Mouse (Mus musculus) MEL (cell line): Measurements from ENCODE around the gene Pip5k1b. TPM values are rescaled to one million over a fixed set of nuclear protein-coding genes. Genes with fewer than 3 reads are reported as not detected.

Experiments used
- DNase-seq: peaks from one replicate; pipeline ENCODE4 v3.0.0; 2011; ENCODE audit warnings: low read depth, low spot score
- H3K27ac ChIP-seq: 2 replicates; pipeline ENCODE4 v1.5.1; 2012; ENCODE audit warnings: low read depth, mild to moderate bottlenecking, control low read depth, low read length, moderate library complexity; ENCODE audit not compliant: control insufficient read depth
- H3K27me3 ChIP-seq, 2 experiments: fragments of 150-350 bp in 1 of 2; sonication (generic) in 1 of 2; 2 replicates each; pipeline ENCODE4 v1.6.1; 2012; ENCODE audit warnings: low read length in 2 of 2, mild to moderate bottlenecking in 2 of 2, improper control_type of control experiment in 1 of 2, moderate library complexity in 1 of 2; ENCODE audit not compliant: insufficient read depth in 2 of 2, control insufficient read depth in 1 of 2
- H3K36me3 ChIP-seq, 2 experiments: 2 replicates each; pipeline ENCODE4 v1.6.1; 2012 to 2014; ENCODE audit warnings: low read length in 2 of 2, improper control_type of control experiment in 1 of 2, inconsistent platforms in 1 of 2, mild to moderate bottlenecking in 1 of 2; ENCODE audit not compliant: insufficient read depth in 2 of 2, control insufficient read depth in 1 of 2
- H3K4me1 ChIP-seq, 2 experiments: fragments of 150-350 bp in 1 of 2; sonication (generic) in 1 of 2; 2 replicates each; pipeline ENCODE4 v1.6.1; 2012; ENCODE audit warnings: low read length in 2 of 2, improper control_type of control experiment in 1 of 2, mild to moderate bottlenecking in 1 of 2; ENCODE audit not compliant: insufficient read depth in 2 of 2, control insufficient read depth in 1 of 2
- H3K4me3 ChIP-seq, 2 experiments: fragments of 150-350 bp in 1 of 2; sonication (generic) in 1 of 2; 2 replicates each; pipeline ENCODE4 v1.5.1; 2012; ENCODE audit warnings: low read depth in 2 of 2, low read length in 2 of 2, mild to moderate bottlenecking in 2 of 2, moderate library complexity in 2 of 2, control low read depth in 1 of 2, improper control_type of control experiment in 1 of 2; ENCODE audit not compliant: control insufficient read depth in 1 of 2, insufficient read depth in 1 of 2
- H3K79me2 ChIP-seq: 2 replicates; pipeline ENCODE4 v1.6.1; 2012; ENCODE audit warnings: mild to moderate bottlenecking, low read length, moderate library complexity; ENCODE audit not compliant: control insufficient read depth, poor library complexity, insufficient read depth
- H3K9ac ChIP-seq: 2 replicates; pipeline ENCODE4 v1.6.1; 2012; ENCODE audit warnings: low read depth, mild to moderate bottlenecking, control low read depth, low read length, moderate library complexity; ENCODE audit not compliant: control insufficient read depth, poor library complexity, severe bottlenecking
- H3K9me3 ChIP-seq: fragments of 150-350 bp; sonication (generic); replicated peaks from 2 replicates; pipeline ENCODE4 v1.6.1; 2012; ENCODE audit warnings: mild to moderate bottlenecking, low read length, improper control_type of control experiment, moderate library complexity; ENCODE audit not compliant: insufficient read depth
- CHD2 ChIP-seq: IDR thresholded peaks from 2 replicates; pipeline ENCODE4 v1.6.1; 2011; ENCODE audit warnings: low read length, improper control_type of control experiment
- CTCF ChIP-seq, 3 experiments: IDR thresholded peaks in 2 of 3; conservative IDR thresholded peaks in 1 of 3; 2 replicates each; pipeline ENCODE4 v1.5.1; 2011 to 2012; ENCODE audit warnings: low read length in 3 of 3, low read depth in 2 of 3, mild to moderate bottlenecking in 2 of 3, improper control_type of control experiment in 1 of 3, inconsistent platforms in 1 of 3, mixed read lengths in 1 of 3, moderate library complexity in 1 of 3; ENCODE audit not compliant: control insufficient read depth in 1 of 3, insufficient read depth in 1 of 3, poor library complexity in 1 of 3, severe bottlenecking in 1 of 3
- E2F4 ChIP-seq: IDR thresholded peaks from 2 replicates; pipeline ENCODE4 v1.6.1; 2011; ENCODE audit warnings: low read depth, low read length, improper control_type of control experiment, borderline replicate concordance
- ELF1 ChIP-seq: IDR thresholded peaks from 2 replicates; pipeline ENCODE4 v1.6.1; 2014; ENCODE audit warnings: low read depth, mild to moderate bottlenecking, inconsistent platforms, low read length, improper control_type of control experiment, moderate library complexity
- EP300 ChIP-seq, 2 experiments: IDR thresholded peaks; 2 replicates each; pipeline ENCODE4 v1.6.1; 2011; ENCODE audit warnings: improper control_type of control experiment in 2 of 2, low read length in 2 of 2, low read depth in 1 of 2, mild to moderate bottlenecking in 1 of 2
- ETS1 ChIP-seq: IDR thresholded peaks from 2 replicates; pipeline ENCODE4 v1.6.1; 2012; ENCODE audit warnings: low read depth, mild to moderate bottlenecking, inconsistent platforms, low read length, improper control_type of control experiment, moderate library complexity
- GATA1 ChIP-seq: IDR thresholded peaks from 2 replicates; pipeline ENCODE4 v1.6.1; 2011; ENCODE audit warnings: low read depth, low read length, improper control_type of control experiment
- HCFC1 ChIP-seq: IDR thresholded peaks from 2 replicates; pipeline ENCODE4 v1.6.1; 2012; ENCODE audit warnings: low read depth, mild to moderate bottlenecking, inconsistent platforms, low read length, improper control_type of control experiment, moderate library complexity
- JUND ChIP-seq: IDR thresholded peaks from 2 replicates; pipeline ENCODE4 v1.6.1; 2011; ENCODE audit warnings: low read depth, mild to moderate bottlenecking, improper control_type of control experiment, low read length
- MYC ChIP-seq: IDR thresholded peaks from 2 replicates; pipeline ENCODE4 v1.6.1; 2011; ENCODE audit warnings: low read depth, mild to moderate bottlenecking, low read length, improper control_type of control experiment, moderate library complexity
- NELFE ChIP-seq: IDR thresholded peaks from 2 replicates; pipeline ENCODE4 v1.6.1; 2011; ENCODE audit warnings: low read depth, low read length, improper control_type of control experiment
- POLR2AphosphoS2 ChIP-seq: IDR thresholded peaks from 2 replicates; pipeline ENCODE4 v1.6.1; 2011; ENCODE audit warnings: low read length, improper control_type of control experiment
- RCOR1 ChIP-seq: IDR thresholded peaks from 2 replicates; pipeline ENCODE4 v1.6.1; 2012; ENCODE audit warnings: low read depth, mild to moderate bottlenecking, inconsistent platforms, low read length, improper control_type of control experiment
- SIN3A ChIP-seq: IDR thresholded peaks from 2 replicates; pipeline ENCODE4 v1.6.1; 2012; ENCODE audit warnings: low read length, improper control_type of control experiment, inconsistent platforms
- SMC3 ChIP-seq: IDR thresholded peaks from 2 replicates; pipeline ENCODE4 v1.6.1; 2011; ENCODE audit warnings: low read depth, low read length, improper control_type of control experiment
- UBTF ChIP-seq: IDR thresholded peaks from 2 replicates; pipeline ENCODE4 v1.6.1; 2012; ENCODE audit warnings: low read depth, mild to moderate bottlenecking, inconsistent platforms, low read length, improper control_type of control experiment, moderate library complexity, borderline replicate concordance; ENCODE audit not compliant: insufficient read depth
- USF2 ChIP-seq, 2 experiments: IDR thresholded peaks; 2 replicates each; pipeline ENCODE4 v1.6.1; 2011 to 2012; ENCODE audit warnings: improper control_type of control experiment in 2 of 2, low read length in 2 of 2, borderline replicate concordance in 1 of 2, inconsistent platforms in 1 of 2, low read depth in 1 of 2, mild to moderate bottlenecking in 1 of 2; ENCODE audit not compliant: insufficient read depth in 1 of 2
- ZMIZ1 ChIP-seq: IDR thresholded peaks from 2 replicates; pipeline ENCODE4 v1.6.1; 2012; ENCODE audit warnings: low read depth, mild to moderate bottlenecking, inconsistent platforms, low read length, improper control_type of control experiment, moderate library complexity
- polyA plus RNA-seq, 2 experiments: library from polyadenylated mRNA; stranded (reverse) in 1 of 2; unstranded in 1 of 2; fragments of >175 nt in 1 of 2; fragments of >200 nt in 1 of 2; gene quantifications; 2 replicates each; pipeline versions ENCODE4 v1.2.1 to v1.2.4; 2012; ENCODE audit warnings: low replicate concordance in 2 of 2, low read depth in 1 of 2; ENCODE audit not compliant: insufficient read length in 2 of 2, insufficient read depth in 1 of 2, missing spikeins in 1 of 2
- total RNA-seq: library from RNA; depleted of rRNA; stranded (reverse); fragments of 300-350 nt; gene quantifications from 2 replicates; pipeline ENCODE4 v1.2.3, GENCODE M21; 2012

The Pip5k1b gene
- total and polyA plus RNA-seq, 3 experiments, result 3.4 to 10.0 TPM; not detected in 1

DNA sequence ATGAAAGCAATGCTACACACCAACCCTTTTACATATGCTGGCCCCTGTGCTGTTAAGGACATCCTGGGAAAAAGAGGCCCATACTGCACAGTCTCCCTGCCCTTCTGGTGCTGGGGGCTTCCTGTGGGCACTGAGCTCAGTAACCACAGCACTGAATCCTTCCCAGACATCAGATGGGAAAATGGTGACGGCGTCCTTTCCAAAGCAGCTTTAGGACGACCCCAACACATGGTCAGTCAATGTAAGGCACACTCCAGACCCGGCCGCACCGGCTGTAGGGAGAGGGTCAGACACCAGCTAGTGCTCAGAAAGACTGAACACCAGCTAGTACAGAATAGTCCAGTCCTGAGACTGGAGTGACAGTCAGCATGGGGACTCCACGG lies 13.4 kb downstream of the Pip5k1b start:
- H3K27me3 ChIP-seq, result no peaks in the 10 kb centered on the region
- TF ChIP-seq UBTF, result no peak
- TF ChIP-seq POLR2AphosphoS2, result no peak
- no peak overlapping the region for H3K27ac ChIP-seq
- DNase-seq, result no peak
- no peaks in the 10 kb centered on the region for H3K9me3 ChIP-seq
- H3K4me3 ChIP-seq, result no peak overlapping the region
- H3K79me2 ChIP-seq, result no peaks in the 10 kb centered on the region
- no peak overlapping the region for H3K9ac ChIP-seq
- no peaks in the 10 kb centered on the region; a peak in 2 of 4 replicates for H3K4me1 ChIP-seq
- H3K36me3 ChIP-seq, result peaks cover 0 to 6% of the 10 kb centered on the region in 2 experiments; a peak in 1 of 4 replicates

DNA sequence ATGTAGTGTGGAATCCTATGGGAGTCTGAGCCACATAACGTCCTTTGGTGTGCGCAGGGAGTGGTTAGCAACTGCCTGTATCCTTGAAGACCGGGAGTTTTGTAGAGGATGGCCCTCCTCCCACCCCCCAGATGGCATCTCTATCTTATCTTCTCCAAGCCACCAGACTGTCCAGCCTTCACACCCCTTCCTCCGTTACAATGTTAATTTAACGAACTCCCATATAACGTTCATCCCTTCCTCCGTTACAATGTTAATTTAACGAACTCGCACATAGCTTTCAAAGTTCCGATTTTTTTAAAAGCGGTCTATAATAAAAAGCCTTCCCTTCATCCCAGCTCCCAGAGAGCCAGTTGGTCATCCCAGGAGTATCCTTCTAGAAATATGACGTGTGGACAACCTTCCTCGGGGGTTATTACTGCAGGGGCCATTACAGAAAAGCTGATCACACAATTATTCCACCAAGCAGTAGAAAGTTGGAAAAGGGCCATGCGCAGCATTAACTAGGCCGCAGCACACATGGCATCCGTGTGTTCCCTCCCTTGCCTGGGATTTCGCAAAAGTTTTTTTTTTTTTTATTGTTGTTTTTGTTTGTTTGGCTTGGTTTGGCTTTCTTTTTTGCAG lies 13.9 kb downstream of the Pip5k1b start:
- no peak for TF ChIP-seq JUND
- TF ChIP-seq RCOR1, result no peak
- TF ChIP-seq EP300 (IDR thresholded peaks at IDR 0.05; ENCODE audit: low read depth in 1 of 2, low read length in 2 of 2), result no peak
- TF ChIP-seq SMC3, result no peak
- TF ChIP-seq GATA1, result no peak
- TF ChIP-seq USF2 (IDR thresholded peaks at IDR 0.05; ENCODE audit: borderline replicate concordance in 1 of 2, insufficient read depth in 1 of 2, low read depth in 1 of 2, low read length in 2 of 2), result no peak
- TF ChIP-seq CTCF (IDR thresholded peaks at IDR 0.05 in 2 of 3, conservative IDR thresholded peaks at IDR 0.05 in 1 of 3; ENCODE audit: control insufficient read depth in 1 of 3, insufficient read depth in 1 of 3, low read depth in 2 of 3, low read length in 3 of 3, poor library complexity in 1 of 3, severe bottlenecking in 1 of 3), result no peak
- TF ChIP-seq ETS1, result no peak
- no peak for TF ChIP-seq SIN3A
- TF ChIP-seq UBTF, result no peak
- no peak for TF ChIP-seq E2F4
- TF ChIP-seq ELF1, result no peak
- no peak for TF ChIP-seq NELFE
- no peak for TF ChIP-seq ZMIZ1
- no peak for TF ChIP-seq CHD2
- TF ChIP-seq HCFC1, result no peak
- TF ChIP-seq MYC, result no peak
- no peak overlapping the region for H3K9ac ChIP-seq
- DNase-seq, result no peak
- H3K9me3 ChIP-seq, result no peaks in the 10 kb centered on the region
- no peak overlapping the region for H3K4me3 ChIP-seq
- peaks cover 0 to 6% of the 10 kb centered on the region in 2 experiments; a peak in 1 of 4 replicates for H3K36me3 ChIP-seq
- no peaks in the 10 kb centered on the region for H3K79me2 ChIP-seq
- no peaks in the 10 kb centered on the region; a peak in 2 of 4 replicates for H3K4me1 ChIP-seq
- no peaks in the 10 kb centered on the region for H3K27me3 ChIP-seq
- no peak overlapping the region for H3K27ac ChIP-seq
